Mouse (Mus musculus) hindbrain, embryonic 14.5 days (tissue): Measurements from ENCODE around the gene Mb. TPM values are rescaled to one million over a fixed set of nuclear protein-coding genes. Genes with fewer than 3 reads are reported as not detected.

Experiments used
- ATAC-seq: fragments of 200-750 bp; cut with Nextera tagmentation; 2 replicates; pipeline ENCODE4 v1.8.0; 2017; ENCODE audit warnings: moderate number of reproducible peaks, mild to moderate bottlenecking, moderate TSS enrichment, moderate library complexity; ENCODE audit not compliant: low FRiP score
- DNase-seq: peaks from one replicate; pipeline ENCODE4 v3.0.0-alpha.2; 2015; ENCODE audit warnings: low spot score
- H3K27ac ChIP-seq: fragments of 300-500 bp; sonication (generic); 2 replicates; pipeline ENCODE4 v1.5.1; 2014; ENCODE audit warnings: mild to moderate bottlenecking, moderate library complexity
- H3K27me3 ChIP-seq: fragments of 300-500 bp; sonication (generic); 2 replicates; pipeline ENCODE4 v1.6.1; 2014; ENCODE audit warnings: mild to moderate bottlenecking, low read length, mixed read lengths; ENCODE audit not compliant: control insufficient read depth, insufficient read depth
- H3K36me3 ChIP-seq: fragments of 300-500 bp; sonication (generic); replicated peaks from 2 replicates; pipeline ENCODE4 v1.6.1; 2014; ENCODE audit not compliant: control insufficient read depth, insufficient read depth
- H3K4me1 ChIP-seq: fragments of 300-500 bp; sonication (generic); replicated peaks from 2 replicates; pipeline ENCODE4 v1.6.1; 2014; ENCODE audit warnings: antibody characterized with exemption, low read length, mixed read lengths; ENCODE audit not compliant: control insufficient read depth, insufficient read depth
- H3K4me2 ChIP-seq: fragments of 300-500 bp; sonication (generic); replicated peaks from 2 replicates; pipeline ENCODE4 v1.6.1; 2014; ENCODE audit warnings: mild to moderate bottlenecking, moderate library complexity
- H3K4me3 ChIP-seq: fragments of 300-500 bp; sonication (generic); replicated peaks from 2 replicates; pipeline ENCODE4 v1.5.1; 2014; ENCODE audit warnings: mild to moderate bottlenecking, low read length
- H3K9ac ChIP-seq: fragments of 300-500 bp; sonication (generic); 2 replicates; pipeline ENCODE4 v1.6.1; 2014
- H3K9me3 ChIP-seq: fragments of 300-500 bp; sonication (generic); 2 replicates; pipeline ENCODE4 v1.6.1; 2016; ENCODE audit warnings: low read length; ENCODE audit not compliant: control insufficient read depth
- WGBS: fragments of 180-500 bp; shearing (Covaris S2); extraction: QIAGEN DNeasy Blood & Tissue Kit; methylation state at CpG from one replicate; pipeline ENCODE4 v1.1.7; 2014; 5-methylcytosine and 5-hydroxymethylcytosine counted together
- polyA plus RNA-seq: library from polyadenylated mRNA; unstranded; fragments of >200 nt; fragmentation: Nextera tagmentation; extraction: Ambion mirVana; gene quantifications from 2 replicates; pipeline ENCODE4 v1.2.1, GENCODE M21; 2014

Gene Mb
- polyA plus RNA-seq, 1 experiment from 2014 or later = 0.51 TPM

DNA sequence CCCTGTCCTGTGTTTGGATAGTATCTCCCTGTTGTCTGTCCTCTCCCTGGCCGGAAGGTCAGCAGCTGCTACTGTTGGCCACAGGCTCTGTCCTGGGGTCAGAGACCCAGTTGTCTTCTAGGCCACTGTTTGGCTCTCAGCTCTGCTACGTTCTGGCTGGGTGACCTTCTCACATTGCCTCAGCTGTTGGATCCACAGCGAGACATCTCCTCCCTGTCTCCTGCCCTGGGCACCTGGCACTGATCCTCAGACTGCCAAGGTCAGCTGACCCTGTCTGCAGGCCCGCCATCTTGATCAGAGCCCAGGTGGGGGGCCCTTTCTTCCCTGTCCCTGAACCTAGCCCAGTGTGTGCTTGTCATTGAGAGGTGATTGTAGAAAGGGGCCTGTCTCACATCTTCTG lies 35.5 kb downstream of the Mb start:
- peak overlapping the region; percentile 76 for H3K27ac ChIP-seq

GRCm38 (mm10) chr15:77014431-77014830 lies 36.0 kb downstream of the Mb start:
- Histone ChIP-seq H3K27me3 (no peaks in the 10 kb centered on the region), H3K9me3 (no peaks in the 10 kb centered on the region), H3K27ac (peak overlapping the region; percentile 76), H3K4me2 (peak overlapping the region; percentile 6), H3K36me3 (no peaks in the 10 kb centered on the region), H3K9ac (peak overlapping the region; percentile 14; the same call in 1 of the 2 replicates), H3K4me3 (no peak overlapping the region), H3K4me1 (peaks cover 19% of the 10 kb centered on the region; the same call in 1 of the 2 replicates)
- DNase-seq = no peak
- no peak for ATAC-seq
- WGBS = 58% methylated on average over 6 of the region's 6 CpGs

More for the DNA sequence above, 35.5 kb downstream of the Mb start:
- H3K4me3 ChIP-seq = no peak overlapping the region
- DNase-seq (no peak), ATAC-seq (no peak)
- H3K4me2 ChIP-seq = no peak overlapping the region
- H3K27me3 ChIP-seq = no peaks in the 10 kb centered on the region
- H3K9me3 ChIP-seq = no peaks in the 10 kb centered on the region
- WGBS = 89% methylated on average over 4 of the region's 4 CpGs
- no peak overlapping the region; the same call in 1 of the 2 replicates for H3K9ac ChIP-seq
- no peaks in the 10 kb centered on the region for H3K36me3 ChIP-seq
- H3K4me1 ChIP-seq = peaks cover 19% of the 10 kb centered on the region; the same call in 1 of the 2 replicates

- peak; percentile 63 for DNase-seq
- H3K4me2 ChIP-seq = peak overlapping the region; percentile 6; the same call in 1 of the 2 replicates
- peak overlapping the region; percentile 76 for H3K27ac ChIP-seq
- no peaks in the 10 kb centered on the region for H3K9me3 ChIP-seq
- peaks cover 19% of the 10 kb centered on the region; the same call in 1 of the 2 replicates for H3K4me1 ChIP-seq
- H3K9ac ChIP-seq = peak overlapping the region; percentile 14; the same call in 1 of the 2 replicates
- no peaks in the 10 kb centered on the region for H3K36me3 ChIP-seq
- no peak overlapping the region for H3K4me3 ChIP-seq
- no peaks in the 10 kb centered on the region for H3K27me3 ChIP-seq
- WGBS = 20% methylated on average over 15 of the region's 15 CpGs
- peak; percentile 57; the same call in 1 of the 2 replicates for ATAC-seq
These were observed 36.7 kb downstream of the Mb start for GRCm38 (mm10) chr15:77013753-77014241.

GRCm38 (mm10) chr15:77008851-77009250 lies 41.6 kb downstream of the Mb start:
- no peak for ATAC-seq

GRCm38 (mm10) chr15:77003868-77004215 lies 46.6 kb downstream of the Mb start:
- Histone ChIP-seq H3K9ac (no peak overlapping the region), H3K36me3 (no peaks in the 10 kb centered on the region), H3K4me1 (no peaks in the 10 kb centered on the region), H3K27ac (no peak overlapping the region), H3K4me3 (no peak overlapping the region), H3K4me2 (no peak overlapping the region), H3K27me3 (no peaks in the 10 kb centered on the region), H3K9me3 (no peaks in the 10 kb centered on the region)
- 18% methylated on average over 3 of the region's 3 CpGs for WGBS
- ATAC-seq = no peak
- peak; percentile 69 for DNase-seq

More at GRCm38 (mm10) chr15:77008851-77009250, 41.6 kb downstream of the Mb start:
- no peaks in the 10 kb centered on the region for H3K27me3 ChIP-seq
- H3K9ac ChIP-seq = no peak overlapping the region
- no peak overlapping the region for H3K4me3 ChIP-seq
- no peak for DNase-seq
- WGBS = 89% methylated on average over 6 of the region's 6 CpGs
- H3K36me3 ChIP-seq = no peaks in the 10 kb centered on the region
- H3K27ac ChIP-seq = no peak overlapping the region
- no peaks in the 10 kb centered on the region for H3K9me3 ChIP-seq
- H3K4me1 ChIP-seq = peaks cover 6% of the 10 kb centered on the region; the same call in 1 of the 2 replicates
- H3K4me2 ChIP-seq = no peak overlapping the region

GRCm38 (mm10) chr15:77003173-77003867 lies 47.1 kb downstream of the Mb start:
- ATAC-seq (no peak), DNase-seq (no peak)
- no peaks in the 10 kb centered on the region for H3K27me3 ChIP-seq
- H3K36me3 ChIP-seq = no peaks in the 10 kb centered on the region
- H3K9ac ChIP-seq = no peak overlapping the region
- no peaks in the 10 kb centered on the region for H3K4me1 ChIP-seq
- no peak overlapping the region for H3K4me3 ChIP-seq
- no peaks in the 10 kb centered on the region for H3K9me3 ChIP-seq
- no peak overlapping the region for H3K4me2 ChIP-seq
- WGBS = 87% methylated on average over 3 of the region's 3 CpGs
- no peak overlapping the region for H3K27ac ChIP-seq

GRCm38 (mm10) chr15:76998878-76999588 lies 51.4 kb downstream of the Mb start:
- Histone ChIP-seq H3K4me2 (no peak overlapping the region), H3K27ac (no peak overlapping the region), H3K9me3 (no peaks in the 10 kb centered on the region), H3K9ac (no peak overlapping the region), H3K36me3 (no peaks in the 10 kb centered on the region), H3K27me3 (no peaks in the 10 kb centered on the region), H3K4me1 (no peaks in the 10 kb centered on the region), H3K4me3 (no peak overlapping the region)
- no peak; the same call in 1 of the 2 replicates for ATAC-seq
- no peak for DNase-seq
- 54% methylated on average over 21 of the region's 21 CpGs for WGBS

- Histone ChIP-seq H3K4me1 (no peaks in the 10 kb centered on the region), H3K27me3 (no peaks in the 10 kb centered on the region), H3K4me3 (no peak overlapping the region), H3K9me3 (no peaks in the 10 kb centered on the region), H3K4me2 (no peak overlapping the region), H3K36me3 (no peaks in the 10 kb centered on the region), H3K9ac (no peak overlapping the region), H3K27ac (no peak overlapping the region)
- 81% methylated on average over 2 of the region's 2 CpGs for WGBS
- ATAC-seq (no peak), DNase-seq (no peak)
These were observed 52.4 kb downstream of the Mb start for GRCm38 (mm10) chr15:76998048-76998447.

DNA sequence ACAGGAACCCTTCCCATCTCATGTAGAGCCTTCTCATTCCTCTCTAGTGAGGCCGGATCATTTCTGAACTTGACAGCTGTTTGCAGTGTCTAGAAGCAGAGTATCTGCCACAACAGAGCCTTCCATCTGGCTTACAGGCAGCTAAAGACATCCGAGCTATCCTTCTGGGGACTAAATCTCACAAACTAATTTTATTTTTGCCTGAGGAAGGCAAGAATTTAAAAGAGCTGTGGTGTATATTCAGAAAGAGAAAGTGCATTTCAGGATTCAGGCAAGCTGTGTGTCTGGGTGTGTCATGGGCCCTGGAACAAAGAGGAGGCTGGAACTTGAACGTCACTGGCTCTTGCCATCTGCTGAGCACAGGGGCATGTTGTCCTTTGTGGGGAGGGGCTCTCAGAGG lies 56.1 kb downstream of the Mb start:
- Histone ChIP-seq H3K27ac (no peak overlapping the region), H3K27me3 (no peaks in the 10 kb centered on the region), H3K4me3 (no peak overlapping the region), H3K36me3 (no peaks in the 10 kb centered on the region), H3K4me1 (no peaks in the 10 kb centered on the region), H3K9me3 (no peaks in the 10 kb centered on the region), H3K4me2 (no peak overlapping the region), H3K9ac (no peak overlapping the region)
- 76% methylated on average over 3 of the region's 3 CpGs for WGBS
- DNase-seq (no peak), ATAC-seq (no peak)
